Mouse (Mus musculus): Measurements from ENCODE around the gene Frat2. TPM values are rescaled to one million over a fixed set of nuclear protein-coding genes. Genes with fewer than 3 reads are reported as not detected.
A peak's percentile ranks its signal among the peaks of the same experiment; 100 is the strongest.

Frat2 gene
- total and polyA plus RNA-seq, 3 experiments: 55.6 to 110 TPM; not detected in 1

DNA sequence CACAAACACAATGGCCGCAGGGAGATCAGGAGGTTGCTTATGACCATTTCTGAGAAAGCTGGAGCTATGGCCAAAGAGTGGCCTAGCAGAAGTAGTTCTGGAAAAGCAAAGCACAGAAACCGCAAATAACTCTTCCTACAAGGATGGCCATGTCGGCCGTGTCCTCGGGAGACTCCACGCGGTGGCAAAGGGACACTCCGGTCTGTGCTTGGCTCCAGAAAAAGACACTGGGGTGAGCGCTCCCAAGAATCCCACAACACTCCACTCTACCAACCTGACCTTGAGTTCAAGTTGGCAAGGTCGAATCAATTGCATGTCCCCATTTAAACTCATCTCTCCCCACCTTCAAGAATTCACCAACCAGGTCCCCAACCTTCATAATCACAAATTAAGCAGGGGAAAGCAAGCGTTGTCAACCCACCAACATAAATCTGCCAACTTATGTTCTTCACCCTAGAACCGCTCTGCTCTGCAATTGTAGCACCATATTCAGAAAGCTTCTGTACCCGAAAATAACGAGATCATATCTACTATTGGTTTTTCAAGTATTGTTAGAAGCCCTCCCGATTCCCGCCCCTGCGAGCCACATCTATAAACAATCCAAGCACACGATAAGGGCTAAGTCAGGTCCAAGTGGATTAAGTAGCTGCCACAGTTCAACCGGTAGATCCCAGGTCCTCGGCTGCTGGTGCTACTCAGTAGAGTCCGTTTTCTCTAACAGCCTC, 1.4 kb downstream of the Frat2 start:
- peak overlapping the region; percentile 97 for H3K27ac ChIP-seq (ENCODE audit: control insufficient read depth, low read depth, low read length)
- H3K36me3 ChIP-seq (ENCODE audit: control insufficient read depth in 1 of 2, insufficient read depth in 2 of 2, low read length in 2 of 2): peaks cover 0 to 39% of the 10 kb centered on the region in 2 experiments; a peak in 2 of 4 replicates
- TF ChIP-seq SMC3 (IDR thresholded peaks at IDR 0.05; ENCODE audit: low read depth, low read length) (no peak), NRF1 (IDR thresholded peaks at IDR 0.05; ENCODE audit: insufficient read depth, low read depth, low read length, poor library complexity, severe bottlenecking) (no peak), E2F4 (IDR thresholded peaks at IDR 0.05; ENCODE audit: borderline replicate concordance, low read depth, low read length) (peak; percentile 73; the same call in 1 of the 2 replicates), KAT2A (conservative IDR thresholded peaks at IDR 0.05; ENCODE audit: low read depth, low read length) (no peak), MXI1 (IDR thresholded peaks at IDR 0.05; ENCODE audit: low read depth, low read length) (peak; percentile 74), BHLHE40 (IDR thresholded peaks at IDR 0.05; ENCODE audit: borderline replicate concordance, low read depth, low read length) (no peak; the same call in 1 of the 2 replicates), TBP (IDR thresholded peaks at IDR 0.05; ENCODE audit: low read depth, low read length) (peak; percentile 72; the same call in 1 of the 2 replicates), HCFC1 (IDR thresholded peaks at IDR 0.05; ENCODE audit: low read depth, low read length) (0 out of 2 replicates have a peak, but pooled peaks have one; percentile 22), POLR2AphosphoS2 (IDR thresholded peaks at IDR 0.05; ENCODE audit: low read length) (0 out of 2 replicates have a peak, but pooled peaks have one; percentile 38), RAD21 (IDR thresholded peaks at IDR 0.05; ENCODE audit: low read depth, low read length) (0 out of 2 replicates have a peak, but pooled peaks have one; percentile 2), ZC3H11A (IDR thresholded peaks at IDR 0.05; ENCODE audit: low read depth, low read length) (no peak), MAX (IDR thresholded peaks at IDR 0.05; ENCODE audit: low read length) (no peak), MAFK (IDR thresholded peaks at IDR 0.05; ENCODE audit: borderline replicate concordance, low read depth, low read length) (0 out of 2 replicates have a peak, but pooled peaks have one; percentile 19), CHD1 (IDR thresholded peaks at IDR 0.05; ENCODE audit: low read depth, low read length) (no peak; the same call in 1 of the 2 replicates), CHD2 (IDR thresholded peaks at IDR 0.05; ENCODE audit: low read length) (no peak), ELF1 (IDR thresholded peaks at IDR 0.05; ENCODE audit: low read depth, low read length) (no peak), TCF12 (IDR thresholded peaks at IDR 0.05; ENCODE audit: low read depth, low read length) (peak; percentile 2; the same call in 1 of the 2 replicates), MYB (IDR thresholded peaks at IDR 0.05; ENCODE audit: low read depth, low read length) (0 out of 2 replicates have a peak, but pooled peaks have one; percentile 41), GATA1 (IDR thresholded peaks at IDR 0.05; ENCODE audit: low read depth, low read length) (peak; percentile 45), CTCF (IDR thresholded peaks at IDR 0.05 in 2 of 3, conservative IDR thresholded peaks at IDR 0.05 in 1 of 3; ENCODE audit: control insufficient read depth in 1 of 3, insufficient read depth in 1 of 3, low read depth in 2 of 3, low read length in 3 of 3, poor library complexity in 1 of 3, severe bottlenecking in 1 of 3) (no peak; a peak in 1 of 6 replicates), UBTF (IDR thresholded peaks at IDR 0.05; ENCODE audit: borderline replicate concordance, insufficient read depth, low read depth, low read length) (no peak), POLR2A (IDR thresholded peaks at IDR 0.05; ENCODE audit: control insufficient read depth in 1 of 2, insufficient read depth in 1 of 2, low read depth in 1 of 2, low read length in 2 of 2, poor library complexity in 1 of 2) (peak in 1 of 2 experiments; percentile 39; a peak in 1 of 4 replicates)
- H3K9ac ChIP-seq (ENCODE audit: control insufficient read depth, low read depth, low read length, poor library complexity, severe bottlenecking): peak overlapping the region; percentile 90
- H3K27me3 ChIP-seq (ENCODE audit: control insufficient read depth in 1 of 2, insufficient read depth in 2 of 2, low read length in 2 of 2): no peaks in the 10 kb centered on the region
- DNase-seq (ENCODE audit: low read depth, low spot score): peak; percentile 80
- H3K4me3 ChIP-seq (ENCODE audit: control insufficient read depth in 1 of 2, insufficient read depth in 1 of 2, low read depth in 2 of 2, low read length in 2 of 2): peak overlapping the region; percentile 69 to 89
- peaks cover 22 to 37% of the 10 kb centered on the region in 2 experiments for H3K4me1 ChIP-seq (ENCODE audit: control insufficient read depth in 1 of 2, insufficient read depth in 2 of 2, low read length in 2 of 2)
- H3K9me3 ChIP-seq (replicated peaks; ENCODE audit: insufficient read depth, low read length): no peaks in the 10 kb centered on the region
- H3K79me2 ChIP-seq (ENCODE audit: control insufficient read depth, insufficient read depth, low read length, poor library complexity): peaks cover 40% of the 10 kb centered on the region

Measured in MEL (cell line).